Mouse (Mus musculus): ENCODE measurements around the gene Jmjd8.

DNA sequence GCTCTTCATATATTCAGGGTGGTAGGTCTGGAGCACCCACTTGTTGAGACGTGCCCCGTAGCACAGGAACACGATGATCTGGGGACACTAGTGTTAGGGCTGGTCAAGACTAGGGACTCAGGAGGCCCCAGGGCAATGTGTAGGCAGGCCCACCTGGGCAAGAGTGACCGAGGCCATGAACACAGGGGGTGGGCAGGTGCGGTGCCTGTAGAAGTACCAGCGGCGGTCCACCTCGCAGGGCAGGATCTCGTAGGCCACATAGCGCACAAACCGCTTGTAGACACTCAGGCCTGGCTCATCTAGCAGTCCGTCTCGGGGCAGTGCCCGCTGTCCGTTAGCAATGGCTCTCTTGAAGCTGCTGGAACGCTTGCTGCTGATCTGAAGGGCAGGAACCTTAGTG is 7.1 kb downstream of the Jmjd8 start:
- no peak for TF ChIP-seq CTCF (IDR thresholded peaks at IDR 0.05; ENCODE audit: low read depth)
- TF ChIP-seq EP300 (optimal IDR thresholded peaks at IDR 0.05), result no peak

All from stomach, postnatal 0 days (tissue).